Mouse (Mus musculus) midbrain, embryonic 16.5 days (tissue): ENCODE measurements around the gene Sertad1. TPM values are rescaled to one million over a fixed set of nuclear protein-coding genes. Genes with fewer than 3 reads are reported as not detected.

Source experiments
- ATAC-seq: fragments of 200-750 bp; cut with Nextera tagmentation; 2 replicates; pipeline ENCODE4 v1.8.0; 2017; ENCODE audit warnings: moderate TSS enrichment
- H3K27ac ChIP-seq: fragments of 300-500 bp; sonication (generic); 2 replicates; pipeline ENCODE4 v1.5.1; 2014; ENCODE audit warnings: mild to moderate bottlenecking, low read length, mixed read lengths
- H3K27me3 ChIP-seq: fragments of 300-500 bp; sonication (generic); 2 replicates; pipeline ENCODE4 v1.6.1; 2014; ENCODE audit warnings: low read depth, low read length, mixed read lengths; ENCODE audit not compliant: control insufficient read depth, insufficient read depth
- H3K36me3 ChIP-seq: fragments of 300-500 bp; sonication (generic); 2 replicates; pipeline ENCODE4 v1.6.1; 2014; ENCODE audit warnings: mild to moderate bottlenecking, low read length, moderate library complexity, mixed read lengths; ENCODE audit not compliant: control insufficient read depth, insufficient read depth
- H3K4me1 ChIP-seq: fragments of 300-500 bp; sonication (generic); 2 replicates; pipeline ENCODE4 v1.6.1; 2014; ENCODE audit warnings: mild to moderate bottlenecking, low read length, mixed read lengths; ENCODE audit not compliant: control insufficient read depth, insufficient read depth
- H3K4me2 ChIP-seq: fragments of 300-500 bp; sonication (generic); 2 replicates; pipeline ENCODE4 v1.6.1; 2014; ENCODE audit warnings: mild to moderate bottlenecking, low read length, mixed read lengths
- H3K4me3 ChIP-seq: fragments of 300-500 bp; sonication (generic); 2 replicates; pipeline ENCODE4 v1.5.1; 2014; ENCODE audit warnings: low read depth, mild to moderate bottlenecking, low read length, moderate library complexity, mixed read lengths
- H3K9ac ChIP-seq: fragments of 300-500 bp; sonication (generic); 2 replicates; pipeline ENCODE4 v1.6.1; 2014; ENCODE audit warnings: low read depth, low read length, mixed read lengths
- H3K9me3 ChIP-seq: fragments of 300-500 bp; sonication (generic); replicated peaks from 2 replicates; pipeline ENCODE4 v1.6.1; 2014; ENCODE audit warnings: mild to moderate bottlenecking, low read length, mixed read lengths; ENCODE audit not compliant: control insufficient read depth, poor library complexity, severe bottlenecking
- WGBS: fragments of 180-500 bp; shearing (Covaris S2); extraction: QIAGEN DNeasy Blood & Tissue Kit; methylation state at CpG from one replicate; pipeline ENCODE4 v1.1.7; 2014; 5-methylcytosine and 5-hydroxymethylcytosine counted together
- polyA plus RNA-seq: library from polyadenylated mRNA; unstranded; fragments of >200 nt; fragmentation: Nextera tagmentation; extraction: Ambion mirVana; gene quantifications from 2 replicates; pipeline ENCODE4 v1.2.1, GENCODE M21; 2015

The Sertad1 gene
- polyA plus RNA-seq, 1 experiment from 2014 or later: 9.2 TPM

GRCm38 (mm10) chr7:27506765-27507370, 20.2 kb downstream of the Sertad1 start:
- peaks cover 8% of the 10 kb centered on the region; the same call in 1 of the 2 replicates for H3K4me1 ChIP-seq
- H3K9me3 ChIP-seq: no peaks in the 10 kb centered on the region
- 0 out of 2 replicates have a peak overlapping the region, but pooled peaks have one; percentile 67 for H3K9ac ChIP-seq
- H3K36me3 ChIP-seq: no peaks in the 10 kb centered on the region
- peak overlapping the region; percentile 65 for H3K4me2 ChIP-seq
- WGBS: 52% methylated on average over 9 of the region's 9 CpGs
- peak overlapping the region; percentile 90; the same call in 1 of the 2 replicates for H3K27ac ChIP-seq
- no peaks in the 10 kb centered on the region for H3K27me3 ChIP-seq
- H3K4me3 ChIP-seq: peak overlapping the region; percentile 48
- no peak for ATAC-seq

DNA sequence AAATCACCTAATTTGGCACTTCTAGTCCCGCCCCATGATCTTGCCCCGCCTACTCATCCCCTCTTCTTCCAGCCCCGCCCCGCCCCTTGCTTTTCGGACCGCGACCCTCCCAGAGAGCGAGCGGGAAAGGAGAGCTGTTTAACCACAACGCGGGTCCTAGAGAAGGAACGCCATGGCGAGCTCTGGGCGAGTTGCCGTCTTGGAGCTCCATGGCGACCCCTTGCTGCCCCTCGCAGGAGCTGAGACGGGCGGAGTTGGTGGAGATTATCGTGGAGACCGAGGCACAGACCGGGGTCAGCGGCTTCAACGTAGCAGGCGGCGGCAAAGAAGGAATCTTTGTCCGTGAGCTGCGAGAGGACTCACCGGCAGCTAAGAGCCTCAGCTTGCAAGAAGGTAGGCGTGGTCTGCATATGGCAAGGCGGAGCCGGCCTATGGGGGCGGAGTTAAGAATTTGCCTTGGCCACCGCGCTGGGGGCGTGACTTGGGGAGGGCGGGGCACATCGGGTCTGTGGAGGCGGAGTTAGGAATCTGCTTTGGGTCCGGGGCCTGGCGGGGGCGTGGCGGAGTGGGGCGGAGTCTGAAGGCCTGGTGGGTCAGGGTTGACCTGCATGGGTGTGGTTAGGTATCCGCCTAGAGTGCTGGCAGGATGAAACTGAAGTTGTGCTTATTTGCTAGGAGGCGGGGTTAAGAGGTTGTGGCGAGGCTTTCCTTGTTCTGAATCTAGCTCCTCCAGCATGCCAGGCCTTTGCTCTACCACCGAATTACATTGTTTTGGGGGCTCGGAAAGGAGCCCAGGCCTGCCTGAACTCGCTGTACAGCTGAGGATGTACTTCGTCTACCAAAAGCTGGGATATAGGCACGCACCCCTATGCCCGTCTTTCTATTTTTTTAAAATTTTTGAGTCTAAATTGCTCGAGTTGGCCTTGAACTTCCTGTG, 21.3 kb downstream of the Sertad1 start:
- peak; percentile 91 for ATAC-seq
- Histone ChIP-seq H3K9me3 (no peaks in the 10 kb centered on the region), H3K4me2 (peak overlapping the region; percentile 65), H3K9ac (peak overlapping the region; percentile 67), H3K4me3 (peak overlapping the region; percentile 48), H3K27ac (peak overlapping the region; percentile 90), H3K36me3 (no peaks in the 10 kb centered on the region), H3K27me3 (no peaks in the 10 kb centered on the region), H3K4me1 (peaks cover 8% of the 10 kb centered on the region; the same call in 1 of the 2 replicates)
- under 1% methylated on average over 53 of the region's 54 CpGs for WGBS

DNA sequence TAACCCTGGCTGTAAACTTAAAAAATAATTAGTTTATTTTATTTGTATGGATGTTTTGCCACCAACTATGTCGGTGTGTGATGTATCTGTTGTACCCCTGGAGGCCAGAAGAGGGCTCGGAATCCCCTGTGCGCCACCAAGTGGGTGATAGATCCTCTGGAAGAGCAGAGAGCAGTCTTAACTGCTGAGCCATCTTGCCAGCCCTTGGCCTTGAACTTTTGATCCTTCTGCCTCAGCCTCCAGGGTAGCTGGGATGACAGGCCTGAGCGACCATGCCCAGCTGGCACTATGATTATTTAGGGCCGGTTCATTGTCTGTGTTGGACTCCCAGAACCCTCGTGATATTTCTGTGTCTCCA, 21.9 kb downstream of the Sertad1 start:
- Histone ChIP-seq H3K9ac (no peak overlapping the region), H3K27ac (peak overlapping the region; percentile 90), H3K27me3 (no peaks in the 10 kb centered on the region), H3K4me1 (peaks cover 8% of the 10 kb centered on the region; the same call in 1 of the 2 replicates), H3K4me3 (peak overlapping the region; percentile 48), H3K9me3 (no peaks in the 10 kb centered on the region), H3K4me2 (peak overlapping the region; percentile 65), H3K36me3 (no peaks in the 10 kb centered on the region)
- WGBS: 26% methylated on average over 6 of the region's 6 CpGs
- peak; percentile 44 for ATAC-seq

GRCm38 (mm10) chr7:27510809-27511208, 24.1 kb downstream of the Sertad1 start:
- Histone ChIP-seq H3K9me3 (no peaks in the 10 kb centered on the region), H3K36me3 (no peaks in the 10 kb centered on the region), H3K27me3 (no peaks in the 10 kb centered on the region), H3K4me3 (no peak overlapping the region), H3K4me1 (peaks cover 8% of the 10 kb centered on the region; the same call in 1 of the 2 replicates), H3K9ac (no peak overlapping the region), H3K27ac (no peak overlapping the region), H3K4me2 (no peak overlapping the region)
- ATAC-seq: no peak
- WGBS: 81% methylated on average over 2 of the region's 2 CpGs

- H3K27ac ChIP-seq: no peak overlapping the region
- no peaks in the 10 kb centered on the region for H3K9me3 ChIP-seq
- no peak overlapping the region for H3K4me3 ChIP-seq
- no peaks in the 10 kb centered on the region for H3K27me3 ChIP-seq
- H3K4me2 ChIP-seq: no peak overlapping the region
- no peak overlapping the region for H3K9ac ChIP-seq
- ATAC-seq: no peak
- WGBS: 80% methylated on average over 9 of the region's 9 CpGs
- no peaks in the 10 kb centered on the region for H3K4me1 ChIP-seq
- no peaks in the 10 kb centered on the region for H3K36me3 ChIP-seq
Observed at GRCm38 (mm10) chr7:27514961-27515360, 28.3 kb downstream of the Sertad1 start.

- H3K4me1 ChIP-seq: no peaks in the 10 kb centered on the region
- H3K9me3 ChIP-seq: no peaks in the 10 kb centered on the region
- no peaks in the 10 kb centered on the region for H3K36me3 ChIP-seq
- H3K4me2 ChIP-seq: no peak overlapping the region
- no peak overlapping the region for H3K9ac ChIP-seq
- H3K27me3 ChIP-seq: no peaks in the 10 kb centered on the region
- 88% methylated on average over 9 of the region's 9 CpGs for WGBS
- ATAC-seq: no peak
- H3K27ac ChIP-seq: no peak overlapping the region
- H3K4me3 ChIP-seq: no peak overlapping the region
Observed at GRCm38 (mm10) chr7:27518314-27518713, 31.6 kb downstream of the Sertad1 start.

DNA sequence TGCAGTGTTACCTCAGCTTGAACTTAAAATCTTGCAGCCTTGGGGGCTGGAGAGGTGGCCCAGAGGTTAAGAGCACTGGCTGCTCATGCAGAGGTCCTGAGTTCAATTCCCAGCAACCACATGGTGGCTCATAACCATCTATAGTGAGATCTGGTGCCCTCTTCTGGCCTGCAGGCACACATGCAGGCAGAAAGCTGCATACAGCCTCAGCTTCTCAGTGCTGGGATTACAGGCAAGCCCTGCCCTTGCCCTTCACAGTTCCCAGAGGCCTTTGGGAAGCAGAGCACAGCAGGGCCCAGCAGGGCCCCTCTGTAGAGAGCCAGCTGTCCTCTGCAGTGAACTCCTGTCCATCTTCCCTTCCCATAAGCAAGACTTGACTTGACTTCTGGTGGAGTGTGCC, 33.4 kb downstream of the Sertad1 start:
- Histone ChIP-seq H3K36me3 (no peaks in the 10 kb centered on the region), H3K27me3 (no peaks in the 10 kb centered on the region), H3K4me3 (no peak overlapping the region), H3K4me2 (no peak overlapping the region), H3K9ac (no peak overlapping the region), H3K9me3 (no peaks in the 10 kb centered on the region), H3K27ac (no peak overlapping the region), H3K4me1 (no peaks in the 10 kb centered on the region)
- no peak for ATAC-seq

GRCm38 (mm10) chr7:27520599-27520998, 33.9 kb downstream of the Sertad1 start:
- Histone ChIP-seq H3K4me3 (no peak overlapping the region), H3K36me3 (no peaks in the 10 kb centered on the region)
- 92% methylated on average over 1 of the region's 1 CpGs for whole genome bisulfite sequencing

DNA sequence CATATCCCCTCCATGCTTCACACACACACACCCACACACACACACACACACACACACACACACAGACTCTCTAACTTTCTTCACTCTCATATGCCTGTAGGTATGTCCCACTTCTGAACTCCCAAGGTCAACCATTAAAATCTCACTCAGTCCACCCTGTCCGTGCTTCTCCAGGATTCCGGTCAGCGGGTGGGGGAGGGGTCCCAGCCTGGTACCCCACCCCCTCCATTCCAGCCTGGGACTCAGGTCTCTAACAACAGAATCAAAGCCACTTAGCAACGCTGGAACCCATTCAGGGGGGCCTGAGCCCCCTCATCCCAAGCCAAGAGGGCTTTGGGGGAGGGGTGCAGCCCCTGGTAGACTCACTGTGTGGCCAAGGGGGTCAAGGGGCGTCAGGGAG, 36.3 kb downstream of the Sertad1 start, which contains the start of gene Hipk4:
Gene Hipk4, plus strand, starts transcription at position 301 of the 400 bp plus-strand sequence.
- H3K9me3 ChIP-seq: no peaks in the 10 kb centered on the region
- WGBS: 63% methylated on average over 5 of the region's 5 CpGs
- H3K4me3 ChIP-seq: no peak within 1 kb of the TSS
- H3K27me3 ChIP-seq: no peaks in the 10 kb centered on the region
- H3K4me2 ChIP-seq: no peak within 1 kb of the TSS
- H3K4me1 ChIP-seq: no peaks in the 10 kb centered on the region
- H3K36me3 ChIP-seq: no peaks in the 10 kb centered on the region
- no peak within 1 kb of the TSS for H3K9ac ChIP-seq
- no peak for ATAC-seq
- H3K27ac ChIP-seq: no peak within 1 kb of the TSS

More at GRCm38 (mm10) chr7:27520599-27520998, 33.9 kb downstream of the Sertad1 start:
- Histone ChIP-seq H3K27ac (no peak overlapping the region), H3K4me1 (no peaks in the 10 kb centered on the region), H3K9me3 (no peaks in the 10 kb centered on the region), H3K4me2 (no peak overlapping the region), H3K27me3 (no peaks in the 10 kb centered on the region), H3K9ac (no peak overlapping the region)
- no peak for ATAC-seq
